Mouse (Mus musculus): ENCODE data around the gene Naxd.
A peak's percentile ranks its signal among the peaks of the same experiment; 100 is the strongest.

Gene Naxd

GRCm38 (mm10) chr8:11556691-11557423 lies 59.6 kb downstream of the Naxd start:
- DNase-seq (ENCODE audit: low spot score): peak; percentile 34

DNA sequence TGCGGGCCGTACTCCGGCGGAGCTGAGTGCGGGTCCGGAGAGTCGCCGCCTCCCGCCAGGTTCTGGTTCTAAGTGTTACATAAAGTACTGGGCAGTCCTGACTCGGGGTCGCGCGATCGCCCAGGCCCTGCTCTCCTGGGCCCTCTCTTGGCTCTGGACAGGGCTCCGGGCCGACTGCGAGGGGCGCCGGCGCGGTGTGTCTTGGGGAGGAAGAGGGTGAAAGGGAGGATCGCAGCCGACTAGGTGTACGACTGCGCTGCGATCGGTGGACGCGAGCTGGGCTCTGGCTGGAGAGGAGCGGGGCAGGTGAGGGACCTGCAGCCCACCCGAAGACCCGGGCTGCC lies 60.1 kb downstream of the Naxd start:
- DNase-seq (ENCODE audit: low spot score): no peak

DNA sequence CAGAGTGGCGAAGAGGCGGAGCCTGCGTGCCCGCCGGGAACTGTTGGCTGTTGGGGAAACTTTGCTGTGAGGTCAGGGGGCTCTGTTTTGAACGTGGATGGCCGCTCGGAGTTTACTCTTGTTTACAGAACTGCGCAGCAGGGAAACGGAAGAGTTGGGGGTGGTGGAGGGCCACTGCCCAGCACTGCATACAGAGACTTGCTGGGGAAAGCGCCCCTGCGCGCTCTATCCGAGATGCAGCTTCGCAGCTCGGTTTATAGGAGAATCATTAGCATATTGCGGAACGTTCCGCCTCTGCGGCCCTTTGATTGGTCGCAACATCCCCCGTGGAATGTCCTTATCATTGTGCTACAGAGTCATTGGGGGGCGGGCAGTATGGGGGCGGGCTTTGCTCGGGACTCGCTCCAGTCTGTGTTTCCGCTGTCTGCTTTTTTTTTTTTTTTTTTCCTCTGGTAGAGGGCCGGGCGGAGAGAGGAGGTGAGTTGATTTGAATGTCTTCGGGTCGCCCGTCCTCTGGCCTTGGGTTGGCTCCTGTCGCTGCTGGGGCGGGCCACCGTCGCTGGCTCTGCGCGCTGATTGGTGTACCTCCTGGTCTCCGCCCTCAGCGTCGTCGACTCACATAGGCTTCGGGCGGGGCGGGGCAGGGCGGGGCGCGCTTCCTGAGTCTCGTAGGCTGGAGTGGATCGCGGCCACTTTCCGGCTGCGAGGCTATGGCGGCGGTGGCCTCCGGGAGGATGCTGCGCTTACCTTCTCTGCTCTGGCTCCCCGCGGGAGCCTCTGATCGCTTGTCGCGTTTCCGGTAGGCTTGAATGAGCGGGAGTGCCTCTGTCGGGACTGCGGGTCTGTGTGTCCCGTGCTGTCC lies 60.7 kb downstream of the Naxd start:
- DNase-seq (ENCODE audit: low spot score): peak; percentile 97

GRCm38 (mm10) chr8:11559511-11559910 lies 62.2 kb downstream of the Naxd start:
- no peak for DNase-seq (ENCODE audit: low spot score)

DNA sequence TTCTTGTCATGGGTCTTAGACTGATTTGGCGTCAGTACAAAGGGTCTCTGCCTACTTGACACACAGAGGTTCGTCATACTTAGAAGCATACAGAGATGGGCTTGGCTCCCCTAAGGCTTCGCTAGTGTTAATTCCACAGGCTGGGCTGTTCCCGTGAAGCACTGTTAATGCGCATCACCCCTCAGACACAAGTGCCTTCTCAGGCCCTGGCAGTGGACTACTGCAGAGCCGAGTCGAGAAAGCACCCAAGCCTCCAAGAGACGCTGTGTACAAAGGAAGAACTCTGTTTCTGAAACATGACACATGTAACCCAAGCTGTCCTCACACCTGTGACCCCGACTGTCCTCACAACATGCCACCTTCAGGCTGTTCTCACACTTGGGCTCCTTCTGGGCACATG lies 62.9 kb downstream of the Naxd start:
- DNase-seq (ENCODE audit: low spot score): no peak

- no peak for DNase-seq (ENCODE audit: low spot score)
Measured at GRCm38 (mm10) chr8:11564236-11564635, 66.9 kb downstream of the Naxd start.

Measured in T-cell, adult 2 months (primary cell).